Mouse (Mus musculus) kidney, adult 2 months (tissue): ENCODE measurements around the gene Lsamp.

Experiments
- CTCF ChIP-seq: fragments of 200-500 bp; conservative IDR thresholded peaks from 2 replicates; pipeline ENCODE4 v1.5.1; 2011; ENCODE audit warnings: low read depth, mild to moderate bottlenecking, control low read depth, low read length, moderate library complexity, mixed read lengths; ENCODE audit not compliant: insufficient read depth, insufficient read length
- POLR2A ChIP-seq: fragments of 200-500 bp; IDR thresholded peaks from one replicate; pipeline ENCODE4 v1.6.1; 2011; ENCODE audit warnings: low read depth, low read length, control low read depth

- no peak for TF ChIP-seq POLR2A
- no peak for TF ChIP-seq CTCF
Measured at GRCm38 (mm10) chr16:42059927-42060326, 2075.8 kb downstream of the Lsamp start.
